Mouse (Mus musculus): Measurements from ENCODE around the gene Drc3. TPM values are rescaled to one million over a fixed set of nuclear protein-coding genes. Genes with fewer than 3 reads are reported as not detected.

Gene Drc3
- polyA plus RNA-seq, 1 experiment from 2014 or later = 2.2 TPM

DNA sequence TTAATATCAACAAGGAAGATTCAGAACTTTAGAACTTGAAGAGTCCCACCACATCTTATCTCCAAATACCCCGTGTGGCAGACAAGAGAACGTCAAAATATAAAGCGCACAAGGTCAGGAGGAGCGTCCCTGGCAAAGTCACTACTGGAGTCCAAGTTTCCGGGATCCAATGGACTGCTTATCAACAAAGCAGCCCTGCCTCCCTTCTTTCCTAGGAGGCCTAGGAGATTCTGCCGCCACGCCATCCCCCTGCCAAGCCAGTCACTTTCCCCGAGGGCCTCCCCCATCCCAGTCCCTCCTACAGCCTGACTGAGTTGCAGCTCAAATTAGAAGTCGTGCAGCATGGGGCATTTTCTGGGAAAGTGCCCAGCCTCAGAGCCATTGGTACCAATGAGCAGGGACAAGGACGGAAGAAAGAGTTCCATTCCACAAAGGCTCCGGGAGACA is 1.2 kb upstream of the Drc3 start:
- Histone ChIP-seq H3K27me3 (replicated peaks; ENCODE audit: control insufficient read depth, insufficient read depth, low read length) (no peaks in the 10 kb centered on the region), H3K4me3 (ENCODE audit: low read length) (peak overlapping the region; percentile 69), H3K9me3 (ENCODE audit: control insufficient read depth, low read length) (no peaks in the 10 kb centered on the region), H3K36me3 (ENCODE audit: control insufficient read depth, insufficient read depth, low read length) (no peaks in the 10 kb centered on the region), H3K9ac (ENCODE audit: low read depth, low read length) (peak overlapping the region; percentile 77), H3K4me2 (ENCODE audit: low read depth, low read length) (peak overlapping the region; percentile 61), H3K27ac (ENCODE audit: low read length) (peak overlapping the region; percentile 73), H3K4me1 (ENCODE audit: control insufficient read depth, insufficient read depth, low read length) (peaks cover 11% of the 10 kb centered on the region)
- ATAC-seq = no peak
- 13% methylated on average over 11 of the region's 11 CpGs for WGBS

DNA sequence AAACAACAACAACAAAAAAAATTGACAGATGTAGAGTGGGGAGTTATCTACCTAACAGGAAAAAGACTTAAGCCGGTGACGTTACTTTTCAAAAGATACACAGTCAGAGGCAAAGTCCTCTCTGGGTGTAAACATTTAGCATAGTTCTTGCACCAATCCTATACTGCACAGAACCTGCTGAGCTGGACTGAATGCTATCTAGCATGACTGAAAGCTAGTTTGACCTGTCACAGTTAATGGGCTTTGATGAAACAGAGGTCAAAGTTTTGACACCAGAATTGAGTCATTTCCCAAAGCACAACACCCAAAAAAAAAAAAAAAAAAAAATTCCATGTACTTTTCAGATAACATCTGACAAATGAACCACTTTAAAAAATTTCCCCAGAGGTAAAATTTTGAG is 2.8 kb downstream of the Drc3 start:
- no peak for ATAC-seq
- Histone ChIP-seq H3K27ac (ENCODE audit: low read length) (no peak overlapping the region), H3K27me3 (replicated peaks; ENCODE audit: control insufficient read depth, insufficient read depth, low read length) (no peaks in the 10 kb centered on the region), H3K36me3 (ENCODE audit: control insufficient read depth, insufficient read depth, low read length) (no peaks in the 10 kb centered on the region), H3K4me1 (ENCODE audit: control insufficient read depth, insufficient read depth, low read length) (peaks cover 11% of the 10 kb centered on the region), H3K4me2 (ENCODE audit: low read depth, low read length) (no peak overlapping the region), H3K9ac (ENCODE audit: low read depth, low read length) (no peak overlapping the region), H3K4me3 (ENCODE audit: low read length) (no peak overlapping the region), H3K9me3 (ENCODE audit: control insufficient read depth, low read length) (no peaks in the 10 kb centered on the region)
- WGBS = 54% methylated on average over 2 of the region's 2 CpGs

DNA sequence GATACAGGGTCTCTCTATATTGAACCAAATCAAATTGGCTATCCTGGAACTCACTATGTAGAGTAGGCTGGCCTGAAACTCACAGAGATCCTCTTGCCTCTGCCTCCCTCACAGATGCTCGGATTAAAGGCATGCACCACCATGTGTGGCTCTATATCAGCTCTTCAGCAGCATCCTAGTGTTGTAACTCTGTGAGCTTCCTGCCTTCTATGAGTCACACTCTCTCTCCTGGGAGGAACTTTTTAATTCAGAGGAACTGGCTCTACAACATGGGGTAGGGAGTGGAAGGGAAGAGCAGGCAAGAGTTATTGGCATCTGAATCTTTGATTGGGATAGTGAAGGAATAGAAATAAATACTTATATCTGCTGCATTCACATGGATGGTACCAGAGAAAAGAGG is 4.0 kb downstream of the Drc3 start:
- H3K9me3 ChIP-seq (ENCODE audit: control insufficient read depth, low read length) = no peaks in the 10 kb centered on the region
- H3K27ac ChIP-seq (ENCODE audit: low read length) = no peak overlapping the region
- H3K36me3 ChIP-seq (ENCODE audit: control insufficient read depth, insufficient read depth, low read length) = no peaks in the 10 kb centered on the region
- ATAC-seq = no peak
- 50% methylated on average over 1 of the region's 1 CpGs for WGBS
- no peaks in the 10 kb centered on the region for H3K27me3 ChIP-seq (replicated peaks; ENCODE audit: control insufficient read depth, insufficient read depth, low read length)
- no peak overlapping the region for H3K4me2 ChIP-seq (ENCODE audit: low read depth, low read length)
- H3K4me3 ChIP-seq (ENCODE audit: low read length) = no peak overlapping the region
- H3K9ac ChIP-seq (ENCODE audit: low read depth, low read length) = no peak overlapping the region
- H3K4me1 ChIP-seq (ENCODE audit: control insufficient read depth, insufficient read depth, low read length) = peaks cover under 1% of the 10 kb centered on the region; the same call in 1 of the 2 replicates

DNA sequence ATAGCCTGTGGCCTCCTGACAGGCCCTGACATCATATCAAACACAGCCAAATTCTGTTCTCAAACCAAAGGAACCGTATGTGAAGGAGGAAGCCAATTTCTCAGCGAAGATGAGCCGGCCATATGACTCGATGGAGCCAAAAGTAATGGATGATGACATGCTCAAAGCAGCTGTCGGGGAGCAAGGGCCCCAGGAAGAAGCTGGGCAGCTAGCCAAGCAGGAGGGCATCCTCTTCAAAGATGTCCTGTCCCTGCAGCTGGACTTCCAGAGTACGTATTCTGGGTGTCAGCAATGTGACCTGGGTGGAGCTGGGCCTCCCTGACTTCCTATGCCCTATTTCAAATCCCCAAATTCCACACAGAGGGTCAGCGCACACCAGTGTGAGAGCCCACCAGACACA is 5.4 kb downstream of the Drc3 start:
- Histone ChIP-seq H3K9me3 (ENCODE audit: control insufficient read depth, low read length) (no peaks in the 10 kb centered on the region), H3K36me3 (ENCODE audit: control insufficient read depth, insufficient read depth, low read length) (no peaks in the 10 kb centered on the region), H3K4me2 (ENCODE audit: low read depth, low read length) (no peak overlapping the region), H3K4me1 (ENCODE audit: control insufficient read depth, insufficient read depth, low read length) (no peaks in the 10 kb centered on the region), H3K27me3 (replicated peaks; ENCODE audit: control insufficient read depth, insufficient read depth, low read length) (no peaks in the 10 kb centered on the region), H3K4me3 (ENCODE audit: low read length) (no peak overlapping the region), H3K27ac (ENCODE audit: low read length) (no peak overlapping the region), H3K9ac (ENCODE audit: low read depth, low read length) (no peak overlapping the region)
- WGBS = 56% methylated on average over 7 of the region's 7 CpGs
- no peak for ATAC-seq

DNA sequence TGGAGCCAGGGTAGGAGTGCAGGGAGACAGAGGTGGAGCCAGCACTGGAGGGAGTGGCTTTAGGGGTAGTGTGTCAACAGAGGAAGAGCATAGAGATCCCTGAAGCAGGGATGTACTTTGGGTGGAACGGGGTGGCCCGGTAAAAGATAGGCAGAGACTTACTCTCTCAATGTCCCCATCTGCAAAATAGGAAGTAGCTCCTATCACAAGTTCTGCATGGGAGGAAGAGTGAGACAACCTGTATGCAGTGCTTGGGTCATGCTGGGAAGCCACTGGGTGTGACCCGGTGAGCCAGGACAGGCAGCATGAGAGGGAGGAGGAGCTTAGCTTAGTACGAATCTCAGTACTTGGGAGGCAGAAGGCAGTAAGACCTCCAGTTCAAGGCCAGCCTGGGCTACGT is 6.0 kb downstream of the Drc3 start:
- no peaks in the 10 kb centered on the region for H3K9me3 ChIP-seq (ENCODE audit: control insufficient read depth, low read length)
- H3K4me1 ChIP-seq (ENCODE audit: control insufficient read depth, insufficient read depth, low read length) = no peaks in the 10 kb centered on the region
- no peaks in the 10 kb centered on the region for H3K27me3 ChIP-seq (replicated peaks; ENCODE audit: control insufficient read depth, insufficient read depth, low read length)
- ATAC-seq = no peak
- no peak overlapping the region for H3K27ac ChIP-seq (ENCODE audit: low read length)
- no peaks in the 10 kb centered on the region for H3K36me3 ChIP-seq (ENCODE audit: control insufficient read depth, insufficient read depth, low read length)
- no peak overlapping the region for H3K9ac ChIP-seq (ENCODE audit: low read depth, low read length)
- no peak overlapping the region for H3K4me3 ChIP-seq (ENCODE audit: low read length)
- WGBS = 65% methylated on average over 5 of the region's 5 CpGs
- H3K4me2 ChIP-seq (ENCODE audit: low read depth, low read length) = no peak overlapping the region

DNA sequence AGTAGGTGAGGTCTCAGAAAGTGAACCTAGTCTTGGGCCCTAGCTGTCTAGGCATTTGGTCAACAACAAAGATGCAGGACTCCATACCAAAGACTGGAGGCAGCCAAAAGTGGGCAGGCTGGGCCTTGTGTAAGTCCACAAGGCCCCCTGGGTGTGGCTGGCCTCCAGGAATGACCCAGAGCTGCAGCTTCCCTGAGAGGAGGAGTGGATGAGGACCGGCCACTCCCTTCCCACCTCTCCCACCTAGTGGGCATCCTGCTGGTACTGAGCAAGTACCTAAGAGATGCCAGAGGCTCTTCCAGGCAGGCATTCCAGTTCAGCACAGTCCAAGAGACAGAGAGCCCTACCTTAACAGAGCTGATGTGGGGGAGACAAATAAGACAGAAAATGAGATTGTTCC is 6.8 kb downstream of the Drc3 start:
- Histone ChIP-seq H3K36me3 (ENCODE audit: control insufficient read depth, insufficient read depth, low read length) (no peaks in the 10 kb centered on the region), H3K9me3 (ENCODE audit: control insufficient read depth, low read length) (no peaks in the 10 kb centered on the region), H3K27ac (ENCODE audit: low read length) (no peak overlapping the region), H3K27me3 (replicated peaks; ENCODE audit: control insufficient read depth, insufficient read depth, low read length) (no peaks in the 10 kb centered on the region), H3K4me1 (ENCODE audit: control insufficient read depth, insufficient read depth, low read length) (no peaks in the 10 kb centered on the region), H3K9ac (ENCODE audit: low read depth, low read length) (no peak overlapping the region), H3K4me3 (ENCODE audit: low read length) (no peak overlapping the region), H3K4me2 (ENCODE audit: low read depth, low read length) (no peak overlapping the region)
- 69% methylated on average over 1 of the region's 1 CpGs for whole genome bisulfite sequencing
- ATAC-seq = no peak

DNA sequence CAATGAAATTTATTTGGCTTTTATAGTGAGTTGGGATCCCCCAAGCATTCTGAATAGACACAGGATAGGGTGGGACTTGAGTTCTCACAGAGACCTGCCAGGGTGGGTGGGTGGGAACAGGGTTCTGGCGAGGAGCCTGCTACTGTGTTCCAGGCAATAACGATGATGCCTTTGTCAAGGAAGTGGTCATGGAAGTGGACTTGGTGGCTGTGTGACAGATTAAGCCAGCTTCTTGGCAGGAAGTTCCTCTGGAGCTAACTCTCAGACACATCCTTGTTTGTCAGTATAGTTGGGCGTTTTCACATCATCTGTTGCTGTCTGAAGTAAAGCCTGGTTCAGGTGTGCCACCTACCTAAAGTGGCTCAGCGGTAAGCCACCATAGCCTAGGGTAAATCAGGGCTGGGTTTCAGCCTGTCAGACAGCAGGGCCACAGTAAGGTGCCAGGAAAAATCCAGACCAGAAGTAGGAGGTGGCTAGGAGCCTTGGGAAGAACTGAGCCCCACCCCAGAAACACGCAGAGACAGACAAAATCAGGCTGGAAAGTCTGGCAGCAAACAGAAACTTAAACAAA is 7.6 kb downstream of the Drc3 start:
- WGBS = 77% methylated on average over 5 of the region's 5 CpGs
- H3K27me3 ChIP-seq (replicated peaks; ENCODE audit: control insufficient read depth, insufficient read depth, low read length) = no peaks in the 10 kb centered on the region

DNA sequence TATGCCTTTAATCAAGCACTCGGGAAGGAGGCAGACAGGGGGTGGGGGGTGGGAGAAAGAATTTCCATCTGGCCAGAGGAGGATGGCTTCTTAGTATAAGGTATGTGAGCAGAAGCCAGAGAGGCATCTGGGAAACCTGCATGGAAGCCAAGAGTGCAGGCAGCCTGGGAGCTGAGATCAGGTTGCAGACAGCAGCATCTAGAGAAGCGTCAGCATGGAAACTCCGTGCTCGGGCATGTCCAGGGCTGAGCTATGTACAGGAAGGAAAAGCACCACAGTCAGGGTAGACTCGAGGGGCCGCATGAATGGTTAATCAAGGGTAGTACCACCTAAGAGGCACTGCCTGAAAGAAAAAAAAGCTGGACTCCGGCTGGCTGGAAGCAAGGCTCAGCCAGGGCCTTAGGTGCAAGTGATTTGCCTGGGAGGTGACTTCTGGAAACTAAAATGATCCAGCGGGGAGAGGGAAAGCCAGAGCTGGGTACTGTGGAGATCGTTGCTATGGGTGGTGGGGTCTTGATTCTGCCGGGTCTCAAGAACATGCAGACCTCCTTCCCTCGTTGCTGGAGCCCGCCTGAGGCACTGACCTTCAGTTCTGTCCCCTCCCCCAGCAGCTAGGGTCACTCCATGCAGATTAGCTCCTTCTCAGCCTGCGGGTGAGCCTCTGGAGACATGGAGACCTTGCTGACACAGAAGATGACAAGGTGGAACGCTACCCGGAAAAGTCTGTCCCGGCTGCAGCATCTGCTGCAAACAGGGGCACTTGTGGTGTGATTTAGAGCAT is 13.3 kb downstream of the Drc3 start:
- Histone ChIP-seq H3K27ac (ENCODE audit: low read length) (no peak overlapping the region), H3K36me3 (ENCODE audit: control insufficient read depth, insufficient read depth, low read length) (no peaks in the 10 kb centered on the region), H3K9me3 (ENCODE audit: control insufficient read depth, low read length) (no peaks in the 10 kb centered on the region), H3K4me2 (ENCODE audit: low read depth, low read length) (peak overlapping the region; percentile 11; the same call in 1 of the 2 replicates), H3K27me3 (replicated peaks; ENCODE audit: control insufficient read depth, insufficient read depth, low read length) (no peaks in the 10 kb centered on the region), H3K9ac (ENCODE audit: low read depth, low read length) (0 out of 2 replicates have a peak overlapping the region, but pooled peaks have one; percentile 13), H3K4me3 (ENCODE audit: low read length) (no peak overlapping the region), H3K4me1 (ENCODE audit: control insufficient read depth, insufficient read depth, low read length) (peaks cover 8% of the 10 kb centered on the region; the same call in 1 of the 2 replicates)
- ATAC-seq = no peak
- 31% methylated on average over 16 of the region's 16 CpGs for WGBS

More for the DNA sequence above, 7.6 kb downstream of the Drc3 start:
- Histone ChIP-seq H3K4me1 (ENCODE audit: control insufficient read depth, insufficient read depth, low read length) (no peaks in the 10 kb centered on the region), H3K9ac (ENCODE audit: low read depth, low read length) (no peak overlapping the region), H3K27ac (ENCODE audit: low read length) (0 out of 2 replicates have a peak overlapping the region, but pooled peaks have one; percentile 8), H3K4me3 (ENCODE audit: low read length) (no peak overlapping the region), H3K36me3 (ENCODE audit: control insufficient read depth, insufficient read depth, low read length) (no peaks in the 10 kb centered on the region), H3K9me3 (ENCODE audit: control insufficient read depth, low read length) (no peaks in the 10 kb centered on the region), H3K4me2 (ENCODE audit: low read depth, low read length) (no peak overlapping the region)
- ATAC-seq = no peak

DNA sequence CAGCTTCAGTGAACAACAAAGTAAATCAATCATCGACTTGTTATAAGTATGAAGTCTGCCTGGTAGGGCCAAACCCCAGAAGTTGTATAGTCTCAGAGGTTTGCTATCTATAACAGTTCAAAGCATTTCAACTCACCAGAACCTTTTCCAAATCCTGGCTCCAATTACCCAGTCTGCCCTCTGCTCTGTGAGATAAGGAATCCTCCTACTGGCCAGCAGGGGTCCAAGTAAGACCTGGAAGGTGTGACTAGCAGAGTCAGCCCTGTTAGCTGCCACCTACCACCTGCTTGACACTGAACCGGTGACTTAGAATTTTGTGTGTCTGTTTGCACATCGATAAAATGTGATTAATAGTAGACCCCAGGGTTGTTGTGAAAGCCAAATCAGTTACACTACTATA is 14.1 kb downstream of the Drc3 start:
- Histone ChIP-seq H3K9me3 (ENCODE audit: control insufficient read depth, low read length) (no peaks in the 10 kb centered on the region), H3K4me3 (ENCODE audit: low read length) (no peak overlapping the region), H3K4me1 (ENCODE audit: control insufficient read depth, insufficient read depth, low read length) (peaks cover 8% of the 10 kb centered on the region; the same call in 1 of the 2 replicates), H3K36me3 (ENCODE audit: control insufficient read depth, insufficient read depth, low read length) (no peaks in the 10 kb centered on the region), H3K4me2 (ENCODE audit: low read depth, low read length) (no peak overlapping the region), H3K27me3 (replicated peaks; ENCODE audit: control insufficient read depth, insufficient read depth, low read length) (no peaks in the 10 kb centered on the region), H3K9ac (ENCODE audit: low read depth, low read length) (no peak overlapping the region), H3K27ac (ENCODE audit: low read length) (no peak overlapping the region)
- WGBS = 63% methylated on average over 3 of the region's 3 CpGs
- no peak for ATAC-seq

Data from intestine, embryonic 16.5 days (tissue).